Mouse (Mus musculus) layer of hippocampus, adult 11-12 months (tissue): Measurements from ENCODE around the gene Dcaf6.

Source experiments
- DNase-seq: peaks from one replicate; pipeline ENCODE4 v3.0.0; 2022; ENCODE audit warnings: low spot score

Dcaf6 gene

GRCm38 (mm10) chr1:165460360-165460800 is at the start of gene Dcaf6, which contains the start of gene Mpc2:
TSS of gene Dcaf6 (minus strand) at chr1:165460475.
TSS of gene Mpc2 (plus strand) at chr1:165460637.
- DNase-seq: peak; percentile 99

GRCm38 (mm10) chr1:165506303-165506702 is 46.0 kb upstream of the Dcaf6 start:
- DNase-seq: no peak

- no peak for DNase-seq
These were observed 43.2 kb upstream of the Dcaf6 start for GRCm38 (mm10) chr1:165503307-165504024.

- DNase-seq: no peak
These were observed 38.6 kb upstream of the Dcaf6 start for GRCm38 (mm10) chr1:165498856-165499255.

- no peak for DNase-seq
These were observed 28.9 kb upstream of the Dcaf6 start for GRCm38 (mm10) chr1:165489197-165489596.

- DNase-seq: no peak
These were observed 25.8 kb upstream of the Dcaf6 start for GRCm38 (mm10) chr1:165486108-165486507.

- DNase-seq: no peak
These were observed 24.5 kb upstream of the Dcaf6 start, which contains the start of gene Adcy10 for GRCm38 (mm10) chr1:165484688-165485233. TSS of gene Adcy10 (plus strand) at chr1:165485183.

GRCm38 (mm10) chr1:165471490-165471889 is 11.2 kb upstream of the Dcaf6 start:
- no peak for DNase-seq

- DNase-seq: no peak
These were observed 9.4 kb upstream of the Dcaf6 start for GRCm38 (mm10) chr1:165469717-165470116.

- DNase-seq: no peak
These were observed 8.7 kb upstream of the Dcaf6 start for GRCm38 (mm10) chr1:165468971-165469370.

GRCm38 (mm10) chr1:165464574-165464973 is 4.3 kb upstream of the Dcaf6 start:
- no peak for DNase-seq

GRCm38 (mm10) chr1:165462861-165463260 is 2.6 kb upstream of the Dcaf6 start:
- DNase-seq: no peak

- DNase-seq: no peak
These were observed 1.4 kb upstream of the Dcaf6 start for GRCm38 (mm10) chr1:165461681-165462080.

- peak; percentile 99 for DNase-seq
These were observed 614 bp upstream of the Dcaf6 start for GRCm38 (mm10) chr1:165460801-165461377.

GRCm38 (mm10) chr1:165459503-165460181 is 633 bp downstream of the Dcaf6 start:
- peak; percentile 51 for DNase-seq

GRCm38 (mm10) chr1:165459041-165459502 is 1.2 kb downstream of the Dcaf6 start:
- DNase-seq: no peak

- DNase-seq: no peak
These were observed 18.6 kb downstream of the Dcaf6 start for GRCm38 (mm10) chr1:165441719-165442118.

GRCm38 (mm10) chr1:165441201-165441600 is 19.1 kb downstream of the Dcaf6 start:
- no peak for DNase-seq

- DNase-seq: no peak
These were observed 19.5 kb downstream of the Dcaf6 start for GRCm38 (mm10) chr1:165440788-165441187.

GRCm38 (mm10) chr1:165438289-165439021 is 21.8 kb downstream of the Dcaf6 start:
- no peak for DNase-seq

- DNase-seq: no peak
These were observed 27.4 kb downstream of the Dcaf6 start for GRCm38 (mm10) chr1:165432883-165433282.

GRCm38 (mm10) chr1:165426254-165426653 is 34.0 kb downstream of the Dcaf6 start:
- no peak for DNase-seq
